Mouse (Mus musculus) B cell, adult 67 days (primary cell): ENCODE data around the gene Arid1a. TPM values are rescaled to one million over a fixed set of nuclear protein-coding genes. Genes with fewer than 3 reads are reported as not detected.

Source experiments
- total RNA-seq, 2 experiments: library from RNA; stranded (reverse); gene quantifications; 4 replicates each; pipeline ENCODE4 v1.2.4; 2023

Arid1a gene
- total RNA-seq, result 100 to 1,000 TPM; 307 to 337 TPM

DNA sequence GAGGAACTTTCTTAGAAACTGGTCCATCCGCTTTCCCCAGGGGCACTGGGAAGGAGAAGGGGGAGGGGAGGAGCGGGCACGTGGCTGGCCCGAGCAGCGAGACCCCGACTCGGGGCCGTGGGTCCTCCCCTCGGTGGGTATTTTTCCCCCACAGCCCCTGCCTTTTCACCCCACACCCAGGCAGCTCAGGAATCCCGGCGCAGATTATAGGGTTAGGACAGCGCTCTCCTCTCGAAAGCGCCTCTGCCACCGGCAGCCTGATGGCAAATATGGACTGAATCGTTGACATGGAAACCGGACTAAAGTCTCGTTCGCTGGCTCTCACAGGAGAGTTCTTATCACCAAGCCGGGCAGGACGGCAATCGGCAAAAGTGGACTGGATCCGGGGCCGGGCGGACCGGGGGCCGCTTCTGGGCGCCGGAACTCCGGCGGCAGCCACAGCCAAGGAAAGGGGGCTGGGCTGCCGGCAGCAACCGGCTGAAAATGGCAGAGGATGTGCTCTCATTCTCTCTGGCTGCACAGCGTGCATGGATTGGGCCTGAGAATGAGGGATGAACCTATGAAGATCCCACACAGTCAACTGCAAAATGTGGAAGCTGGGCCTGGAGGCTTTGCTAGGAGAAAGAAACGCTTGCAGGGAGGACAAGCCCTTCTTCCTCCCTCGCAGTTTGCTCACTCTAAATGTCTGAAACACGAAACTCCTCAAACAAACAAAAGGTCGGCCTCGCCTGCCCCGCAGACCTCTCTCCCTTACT lies at the start of gene Arid1a:
TSS of gene Arid1a (minus strand) at position 256 of the 755 bp plus-strand sequence.

GRCm38 (mm10) chr4:133671881-133672844 lies 84.4 kb downstream of the Arid1a start, which contains the start of gene Pigv:
Gene Pigv (minus strand): TSS chr4:133672647.

DNA sequence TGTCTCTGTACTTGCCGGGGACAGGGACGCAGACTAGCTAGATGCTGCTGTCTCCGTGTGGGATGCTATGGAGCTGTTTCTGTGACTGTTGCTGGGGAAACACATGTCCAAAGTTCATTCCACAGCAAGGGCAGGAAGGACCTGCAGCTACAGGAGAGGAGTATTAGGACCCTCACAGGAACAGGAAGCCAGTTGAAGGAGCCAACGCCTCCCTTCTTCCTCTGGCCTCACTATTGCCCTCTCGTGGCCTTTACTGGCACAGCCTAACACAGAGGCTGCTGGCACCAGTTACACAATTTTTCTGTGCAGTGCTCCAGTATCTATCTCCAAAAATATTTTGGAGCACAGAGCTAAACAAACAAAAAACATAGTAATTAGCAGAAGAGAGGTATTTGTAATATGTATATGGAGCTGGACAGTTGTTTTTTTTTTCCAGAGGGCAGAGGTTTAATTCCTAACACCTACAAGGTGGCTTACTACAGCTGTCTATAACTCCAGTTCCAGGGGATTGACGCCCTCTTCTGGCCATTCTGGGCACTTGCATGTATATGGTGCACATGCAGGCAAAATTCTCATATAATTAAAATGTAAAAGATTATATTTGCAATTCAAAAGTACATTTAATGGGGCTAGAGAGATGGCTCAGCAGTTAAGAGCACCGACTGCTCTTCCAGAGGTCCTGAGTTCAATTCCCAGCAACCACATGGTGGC lies 106.4 kb downstream of the Arid1a start, which contains the start of gene Zdhhc18:
TSS of gene Zdhhc18 (minus strand) at position 166 of the 711 bp plus-strand sequence.

Other genes with a start within 250 kb of the Arid1a start
- under 1 TPM in 1 of 2 experiments, not detected in 1; 0.52 TPM for gene Kdf1, start 237.8 kb downstream of the Arid1a start, total RNA-seq
- 10 to 100 TPM; 93.7 to 95.6 TPM for gene Nudc, start 210.8 kb downstream of the Arid1a start, total RNA-seq
- not detected for gene Nr0b2, start 203.4 kb downstream of the Arid1a start, total RNA-seq
- gene Gpatch3, start 182.0 kb downstream of the Arid1a start, total RNA-seq, result 10 to 100 TPM; 24.0 to 27.4 TPM
- gene Gpn2, start 172.4 kb downstream of the Arid1a start, total RNA-seq, result 10 to 100 TPM; 23.8 to 30.9 TPM
- 10 to 100 TPM; 56.3 to 58.1 TPM for gene Sfn, start 154.6 kb downstream of the Arid1a start, total RNA-seq
- 100 to 1,000 TPM; 277 to 316 TPM for gene Zdhhc18, start 106.6 kb downstream of the Arid1a start, total RNA-seq
- 10 to 100 TPM; 18.2 to 25.6 TPM for gene Pigv, start 84.1 kb downstream of the Arid1a start, total RNA-seq
- gene Rps6ka1, start 131.0 kb upstream of the Arid1a start, total RNA-seq, result 10 to 100 TPM; 77.9 to 94.2 TPM
- gene Hmgn2, start 211.9 kb upstream of the Arid1a start, total RNA-seq, result 100 to 1,000 TPM; 263 to 276 TPM
- 10 to 100 TPM; 32.5 to 34.5 TPM for gene Dhdds, start 244.1 kb upstream of the Arid1a start, total RNA-seq